Mouse (Mus musculus) kidney, embryonic 15.5 days (tissue): ENCODE measurements around the gene Msl1. TPM values are rescaled to one million over a fixed set of nuclear protein-coding genes. Genes with fewer than 3 reads are reported as not detected.

Experiments used
- ATAC-seq: fragments of 200-750 bp; cut with Nextera tagmentation; replicated peaks from 2 replicates; pipeline ENCODE4 v1.8.0; 2017; ENCODE audit warnings: moderate TSS enrichment; ENCODE audit not compliant: low FRiP score
- H3K27ac ChIP-seq: fragments of 300-500 bp; sonication (generic); 2 replicates; pipeline ENCODE4 v1.5.1; 2015; ENCODE audit warnings: mild to moderate bottlenecking, inconsistent platforms
- H3K27me3 ChIP-seq: fragments of 300-500 bp; sonication (generic); 2 replicates; pipeline ENCODE4 v1.6.1; 2015; ENCODE audit warnings: inconsistent platforms
- H3K36me3 ChIP-seq: fragments of 300-500 bp; sonication (generic); 2 replicates; pipeline ENCODE4 v1.6.1; 2015; ENCODE audit warnings: inconsistent platforms
- H3K4me1 ChIP-seq: fragments of 300-500 bp; sonication (generic); 2 replicates; pipeline ENCODE4 v1.6.1; 2015; ENCODE audit warnings: inconsistent platforms
- H3K4me2 ChIP-seq: fragments of 300-500 bp; sonication (generic); 2 replicates; pipeline ENCODE4 v1.6.1; 2015; ENCODE audit warnings: moderate library complexity, mild to moderate bottlenecking, inconsistent platforms
- H3K4me3 ChIP-seq: fragments of 300-500 bp; sonication (generic); replicated peaks from 2 replicates; pipeline ENCODE4 v1.5.1; 2015; ENCODE audit warnings: mild to moderate bottlenecking, inconsistent platforms
- H3K9ac ChIP-seq: fragments of 300-500 bp; sonication (generic); 2 replicates; pipeline ENCODE4 v1.6.1; 2015; ENCODE audit warnings: mild to moderate bottlenecking, inconsistent platforms
- H3K9me3 ChIP-seq: fragments of 300-500 bp; sonication (generic); replicated peaks from 2 replicates; pipeline ENCODE4 v1.6.1; 2016; ENCODE audit warnings: inconsistent platforms
- WGBS: fragments of 180-500 bp; shearing (Covaris S2); methylation state at CpG from one replicate; pipeline ENCODE4 v1.1.7; 2015; ENCODE audit warnings: mixed read lengths; 5-methylcytosine and 5-hydroxymethylcytosine counted together
- polyA plus RNA-seq: library from polyadenylated mRNA; unstranded; fragments of >200 nt; fragmentation: Nextera tagmentation; extraction: Ambion mirVana; gene quantifications from 2 replicates; pipeline ENCODE4 v1.2.1, GENCODE M21; 2015

The Msl1 gene
- polyA plus RNA-seq: 25.1 and 25.8 TPM in 2 replicates

DNA sequence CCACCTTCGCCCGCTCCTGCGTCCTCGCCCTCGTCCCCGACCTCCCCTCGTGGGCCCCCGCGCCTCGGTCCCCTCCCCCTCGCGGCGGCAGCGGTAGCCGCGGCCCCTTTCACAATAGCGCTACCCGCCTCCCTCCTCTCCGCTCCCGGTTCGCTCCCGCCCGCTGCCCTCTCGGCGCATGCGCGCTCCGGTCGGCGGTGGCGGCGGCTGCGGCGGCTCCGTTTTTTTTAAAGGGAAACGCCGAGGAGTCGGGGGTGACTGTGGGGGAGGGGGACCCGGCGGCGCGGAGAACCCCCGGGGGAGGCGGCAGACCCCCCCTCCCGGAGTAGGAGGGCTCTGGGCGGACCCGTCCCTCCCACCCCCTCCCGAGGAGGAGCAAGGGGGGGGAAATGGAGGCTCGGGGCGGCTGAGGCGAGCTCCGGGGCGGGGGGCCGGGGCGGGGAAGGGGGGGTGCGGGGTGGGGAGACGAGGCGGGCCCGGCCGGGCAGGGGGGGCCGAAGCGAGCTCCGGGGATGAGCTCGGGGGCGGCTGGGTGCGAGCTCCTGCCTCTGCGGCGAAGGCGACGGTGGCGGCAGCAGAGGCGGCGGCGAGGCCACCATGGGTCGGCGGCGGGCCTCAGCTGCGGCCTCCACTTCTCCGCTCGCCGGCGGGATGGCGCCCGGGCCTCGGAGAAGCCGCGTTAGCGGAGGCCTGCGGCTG is at the start of gene Msl1:
Msl1 (plus strand) TSS at position 502 of the 699 bp plus-strand sequence.
- Histone ChIP-seq H3K9me3 (no peaks in the 10 kb centered on the region), H3K9ac (peak within 1 kb of the TSS; percentile 100), H3K4me3 (peak within 1 kb of the TSS; percentile 100), H3K36me3 (peaks cover 23% of the 10 kb centered on the region), H3K27ac (peak within 1 kb of the TSS; percentile 100), H3K4me2 (peak within 1 kb of the TSS; percentile 77), H3K4me1 (peaks cover 43% of the 10 kb centered on the region), H3K27me3 (no peaks in the 10 kb centered on the region)
- peak; percentile 64 for ATAC-seq
- under 1% methylated on average over 69 of the region's 89 CpGs for WGBS

DNA sequence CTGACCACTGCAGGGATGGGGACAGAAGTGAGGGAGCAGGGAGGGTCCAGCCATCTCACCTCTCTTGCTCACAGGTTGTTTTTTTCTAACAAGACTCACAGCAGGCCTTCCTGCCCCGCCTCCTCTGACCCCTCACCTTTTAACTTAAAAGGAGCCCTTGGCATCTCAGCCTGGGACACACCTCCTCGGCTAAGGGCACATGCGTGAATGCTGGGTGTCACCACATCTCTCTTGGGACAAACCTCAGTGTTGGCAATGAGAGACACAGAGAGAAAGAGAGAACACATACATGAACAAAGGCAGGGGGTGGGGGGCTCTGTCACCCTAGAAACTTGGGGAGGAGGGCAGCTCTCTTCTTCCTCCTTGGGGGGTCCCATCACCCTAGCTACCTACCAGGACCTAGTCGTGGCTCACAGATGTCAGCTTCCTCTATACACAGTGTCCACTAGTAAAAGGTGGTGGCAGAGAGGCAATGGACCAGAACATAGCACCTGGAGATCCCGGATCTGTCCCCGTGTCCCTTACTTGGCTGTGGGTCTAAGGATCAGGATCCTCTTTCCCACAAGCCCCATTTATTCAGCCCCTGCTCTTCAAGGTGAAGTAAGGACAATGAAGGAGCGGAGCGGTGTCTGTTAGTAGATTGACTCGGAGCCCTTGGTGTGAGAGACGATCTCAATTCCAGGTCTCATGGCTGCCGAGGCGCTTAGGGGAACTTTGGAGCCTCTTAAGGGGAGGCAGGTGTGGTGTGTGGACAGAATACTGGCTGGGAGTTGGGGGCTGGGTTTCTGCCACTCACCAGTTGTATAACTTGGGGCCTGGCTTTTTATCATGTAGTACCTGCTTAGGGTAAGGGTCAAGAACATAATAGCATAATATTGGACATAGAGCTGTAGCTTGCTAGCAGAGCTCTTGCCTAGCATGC is 49.1 kb upstream of the Msl1 start:
- H3K4me2 ChIP-seq: peak overlapping the region; percentile 59
- H3K4me1 ChIP-seq: peaks cover 93% of the 10 kb centered on the region
- H3K36me3 ChIP-seq: no peaks in the 10 kb centered on the region
- ATAC-seq: no peak
- no peaks in the 10 kb centered on the region for H3K9me3 ChIP-seq
- peak overlapping the region; percentile 85 for H3K27ac ChIP-seq
- no peaks in the 10 kb centered on the region for H3K27me3 ChIP-seq
- H3K4me3 ChIP-seq: 0 out of 2 replicates have a peak overlapping the region, but pooled peaks have one; percentile 28
- no peak overlapping the region for H3K9ac ChIP-seq
- WGBS: 45% methylated on average over 12 of the region's 12 CpGs

DNA sequence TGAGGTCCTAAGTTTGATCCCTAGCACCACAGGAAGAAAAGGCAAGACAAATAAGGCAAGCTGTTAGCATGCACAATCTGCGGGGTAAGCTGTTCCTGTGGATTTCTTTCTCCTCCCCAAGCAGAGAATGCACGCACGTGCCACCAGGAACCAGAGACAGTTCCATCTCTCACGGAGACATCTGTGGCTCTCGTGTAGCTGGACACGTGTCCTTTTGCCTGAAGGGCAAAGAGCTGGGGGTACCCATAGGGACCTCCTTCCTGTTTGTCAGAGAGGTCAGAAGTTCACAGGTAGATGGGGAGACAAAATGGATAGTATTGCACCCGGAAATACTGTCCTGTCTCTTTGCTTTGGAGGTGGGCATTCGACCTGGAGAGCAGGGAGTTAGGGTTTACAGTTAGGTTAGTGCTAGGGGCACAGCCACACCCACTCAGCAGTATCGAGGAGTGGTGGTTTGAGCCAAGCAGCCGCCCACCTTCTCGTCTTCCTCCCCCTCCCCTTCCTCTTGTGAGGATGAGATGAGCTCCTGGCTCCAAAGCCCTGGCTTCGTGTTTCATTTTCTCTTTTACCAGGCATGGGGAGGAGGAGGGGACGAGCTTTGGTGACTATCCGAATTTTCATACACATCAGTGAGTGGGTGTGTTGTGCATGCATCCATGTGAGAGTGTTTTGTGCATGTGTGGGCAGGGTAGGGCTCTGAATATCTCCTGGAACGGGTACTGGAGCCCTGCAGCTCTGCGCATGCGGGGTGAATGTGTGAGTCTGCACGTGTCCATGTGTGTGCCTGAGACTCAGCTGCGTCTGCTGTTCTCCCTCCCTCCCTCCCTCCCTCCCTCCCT is 48.2 kb upstream of the Msl1 start:
- no peaks in the 10 kb centered on the region for H3K9me3 ChIP-seq
- ATAC-seq: peak; percentile 57
- no peaks in the 10 kb centered on the region for H3K36me3 ChIP-seq
- H3K27ac ChIP-seq: peak overlapping the region; percentile 85
- H3K9ac ChIP-seq: 0 out of 2 replicates have a peak overlapping the region, but pooled peaks have one; percentile 14
- H3K27me3 ChIP-seq: no peaks in the 10 kb centered on the region
- 5% methylated on average over 19 of the region's 19 CpGs for WGBS
- peak overlapping the region; percentile 59 for H3K4me2 ChIP-seq
- H3K4me3 ChIP-seq: peak overlapping the region; percentile 28
- peaks cover 99% of the 10 kb centered on the region for H3K4me1 ChIP-seq

DNA sequence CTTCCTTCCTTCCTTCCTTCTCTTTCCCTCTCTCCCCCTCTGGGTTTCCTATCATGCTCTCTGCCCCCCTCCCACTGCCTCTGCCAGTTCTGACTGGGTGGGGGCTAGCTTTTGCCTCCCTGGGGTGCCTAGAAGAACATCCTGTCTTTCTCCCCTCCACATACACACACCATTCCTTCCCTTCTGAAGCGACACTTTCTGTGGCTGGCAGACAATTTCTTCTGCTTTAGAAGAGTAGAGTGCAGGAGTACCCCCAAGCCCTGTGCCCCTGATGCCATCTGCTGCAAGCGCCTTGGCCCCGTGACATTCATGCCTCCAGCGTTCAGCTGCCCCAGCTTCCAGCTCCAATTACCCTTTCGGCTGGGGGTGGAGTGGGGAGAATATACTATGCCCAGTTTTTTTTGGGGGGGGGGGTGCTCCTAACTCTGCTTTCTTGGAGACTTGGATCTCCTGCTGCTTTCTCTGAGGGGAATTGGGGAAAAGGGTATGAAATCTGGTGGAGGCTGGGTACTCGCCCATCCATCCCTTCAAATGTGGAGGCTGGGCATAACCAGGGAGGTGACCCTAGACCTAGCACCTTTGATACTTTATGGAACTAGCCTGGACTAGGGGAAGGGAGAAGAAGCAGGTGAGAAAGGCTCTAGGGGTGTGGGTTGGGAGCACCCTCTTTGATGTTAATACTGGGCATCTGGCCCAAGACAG is 47.4 kb upstream of the Msl1 start:
- peak overlapping the region; percentile 88 for H3K27ac ChIP-seq
- H3K4me3 ChIP-seq: peak overlapping the region; percentile 1; the same call in 1 of the 2 replicates
- H3K36me3 ChIP-seq: no peaks in the 10 kb centered on the region
- WGBS: 24% methylated on average over 6 of the region's 6 CpGs
- peaks cover 99% of the 10 kb centered on the region for H3K4me1 ChIP-seq
- H3K4me2 ChIP-seq: peak overlapping the region; percentile 34
- no peaks in the 10 kb centered on the region for H3K27me3 ChIP-seq
- H3K9ac ChIP-seq: peak overlapping the region; percentile 26; the same call in 1 of the 2 replicates
- no peaks in the 10 kb centered on the region for H3K9me3 ChIP-seq
- no peak for ATAC-seq

DNA sequence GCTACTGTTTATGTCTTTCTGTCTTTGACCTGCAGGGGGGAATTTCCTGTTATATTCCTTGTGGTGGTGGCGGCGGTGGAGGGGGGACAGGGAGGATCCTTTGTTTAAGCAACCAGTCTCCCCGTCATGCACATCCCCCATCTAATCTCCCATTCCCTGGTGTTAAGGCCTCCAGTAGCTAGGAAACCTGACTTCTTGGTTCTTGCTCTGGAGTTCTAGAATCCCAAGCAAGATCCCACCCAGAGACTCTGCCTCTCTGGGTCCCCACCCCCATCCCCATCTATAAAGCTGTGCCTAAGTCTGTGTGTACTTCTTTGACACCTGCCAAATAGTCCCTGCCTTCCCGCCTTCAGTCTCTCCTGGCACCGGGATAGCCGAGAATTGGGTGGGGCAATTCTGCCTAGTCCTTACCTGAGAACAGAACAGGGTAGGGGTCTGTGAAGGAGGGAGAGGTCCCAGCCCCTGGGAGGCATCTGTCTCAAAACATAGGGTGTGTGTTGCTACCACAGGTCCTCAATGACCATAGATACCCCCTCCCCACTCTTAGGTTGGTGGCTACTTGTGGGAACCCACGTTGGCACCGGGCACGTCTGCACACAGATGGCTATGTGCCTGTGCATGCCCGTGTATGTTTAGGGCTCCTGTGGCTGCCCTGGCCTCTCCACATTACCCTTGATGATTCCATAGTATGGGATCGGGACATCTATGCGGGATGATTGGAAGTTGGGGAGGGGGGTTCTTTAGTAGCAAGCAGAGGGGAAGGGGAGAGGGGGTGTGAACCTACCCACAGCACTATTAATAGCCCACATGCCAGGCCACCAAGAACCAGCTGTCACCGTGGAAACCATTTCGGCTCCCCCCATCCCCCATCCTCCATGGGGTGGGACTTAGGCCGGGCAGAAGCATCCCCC is 46.6 kb upstream of the Msl1 start:
- H3K27ac ChIP-seq: peak overlapping the region; percentile 88
- ATAC-seq: no peak
- H3K9ac ChIP-seq: peak overlapping the region; percentile 26; the same call in 1 of the 2 replicates
- no peaks in the 10 kb centered on the region for H3K9me3 ChIP-seq
- WGBS: 35% methylated on average over 15 of the region's 15 CpGs
- H3K4me3 ChIP-seq: no peak overlapping the region
- H3K27me3 ChIP-seq: no peaks in the 10 kb centered on the region
- H3K4me2 ChIP-seq: peak overlapping the region; percentile 34
- H3K4me1 ChIP-seq: peaks cover 99% of the 10 kb centered on the region
- peaks cover 7% of the 10 kb centered on the region for H3K36me3 ChIP-seq

DNA sequence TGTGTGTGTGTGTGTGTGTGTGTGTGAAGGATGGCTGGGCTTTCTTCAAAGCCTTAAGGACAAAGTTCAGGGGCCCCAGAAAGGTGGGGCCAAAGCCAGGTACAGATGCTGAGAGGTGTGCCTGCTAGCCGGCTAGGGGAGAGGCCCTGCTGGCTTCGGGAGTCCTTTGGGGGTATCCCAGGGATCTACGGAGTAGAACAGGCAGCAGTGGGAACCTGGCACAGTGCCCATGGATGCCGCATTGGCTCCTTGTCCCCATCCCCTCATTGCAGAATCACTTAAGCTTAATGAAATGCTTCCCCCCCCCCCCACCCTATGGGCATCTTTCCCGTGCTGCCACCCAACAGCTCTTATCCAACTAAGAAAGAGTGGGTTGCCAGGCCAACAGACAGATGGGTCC is 45.6 kb upstream of the Msl1 start:
- Histone ChIP-seq H3K4me3 (no peak overlapping the region), H3K27ac (peak overlapping the region; percentile 76), H3K9me3 (no peaks in the 10 kb centered on the region), H3K9ac (no peak overlapping the region), H3K36me3 (peaks cover 14% of the 10 kb centered on the region), H3K4me1 (peaks cover 99% of the 10 kb centered on the region), H3K4me2 (peak overlapping the region; percentile 34; the same call in 1 of the 2 replicates), H3K27me3 (no peaks in the 10 kb centered on the region)
- ATAC-seq: no peak
- 63% methylated on average over 5 of the region's 5 CpGs for WGBS

DNA sequence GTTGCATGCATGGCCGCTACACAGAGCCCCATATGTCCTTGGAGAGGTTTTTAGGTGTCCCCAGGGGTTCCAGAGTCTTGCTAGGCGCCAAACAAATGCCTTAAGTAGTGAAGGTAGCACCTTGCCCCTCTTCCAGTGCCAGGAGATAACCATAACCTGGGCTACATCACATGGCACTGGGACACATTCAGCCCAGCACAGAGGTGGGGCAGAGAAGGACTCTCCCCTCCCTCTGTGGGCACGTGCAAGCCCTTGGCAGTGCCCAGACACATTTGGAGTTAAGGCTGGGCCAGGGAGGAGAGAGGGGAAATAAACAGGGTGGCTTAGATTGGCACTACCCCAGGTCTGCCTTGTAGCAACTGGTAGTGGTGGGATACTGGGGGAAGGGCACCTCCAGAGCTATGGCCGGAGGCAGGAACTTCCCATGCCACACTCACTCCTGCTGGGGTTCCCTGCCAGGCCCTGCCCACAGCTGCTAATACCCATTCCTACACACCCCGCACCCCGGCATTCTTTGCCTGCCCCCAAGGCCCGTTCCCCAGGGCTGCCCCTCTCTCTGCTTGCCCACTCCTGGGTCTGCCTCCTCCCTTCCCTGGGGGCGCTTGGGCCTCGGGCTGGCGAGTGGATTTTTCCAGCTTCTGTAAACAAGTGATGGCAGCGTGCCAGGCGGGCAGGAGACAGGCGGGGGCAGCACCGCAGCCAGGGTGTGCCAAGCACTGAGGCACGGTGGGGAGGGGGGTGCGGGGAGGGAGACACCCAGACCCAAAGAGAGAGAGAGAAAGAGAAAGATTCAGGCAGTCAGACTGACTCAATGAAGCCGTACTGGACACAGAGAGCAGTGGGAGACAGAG is 44.7 kb upstream of the Msl1 start:
- peak overlapping the region; percentile 76 for H3K27ac ChIP-seq
- peaks cover 94% of the 10 kb centered on the region for H3K4me1 ChIP-seq
- ATAC-seq: peak; percentile 20; the same call in 1 of the 2 replicates
- no peaks in the 10 kb centered on the region for H3K9me3 ChIP-seq
- H3K4me3 ChIP-seq: no peak overlapping the region
- H3K4me2 ChIP-seq: peak overlapping the region; percentile 35
- H3K36me3 ChIP-seq: peaks cover 19% of the 10 kb centered on the region
- 0 out of 2 replicates have a peak overlapping the region, but pooled peaks have one; percentile 8 for H3K9ac ChIP-seq
- 29% methylated on average over 16 of the region's 17 CpGs for WGBS
- no peaks in the 10 kb centered on the region for H3K27me3 ChIP-seq

DNA sequence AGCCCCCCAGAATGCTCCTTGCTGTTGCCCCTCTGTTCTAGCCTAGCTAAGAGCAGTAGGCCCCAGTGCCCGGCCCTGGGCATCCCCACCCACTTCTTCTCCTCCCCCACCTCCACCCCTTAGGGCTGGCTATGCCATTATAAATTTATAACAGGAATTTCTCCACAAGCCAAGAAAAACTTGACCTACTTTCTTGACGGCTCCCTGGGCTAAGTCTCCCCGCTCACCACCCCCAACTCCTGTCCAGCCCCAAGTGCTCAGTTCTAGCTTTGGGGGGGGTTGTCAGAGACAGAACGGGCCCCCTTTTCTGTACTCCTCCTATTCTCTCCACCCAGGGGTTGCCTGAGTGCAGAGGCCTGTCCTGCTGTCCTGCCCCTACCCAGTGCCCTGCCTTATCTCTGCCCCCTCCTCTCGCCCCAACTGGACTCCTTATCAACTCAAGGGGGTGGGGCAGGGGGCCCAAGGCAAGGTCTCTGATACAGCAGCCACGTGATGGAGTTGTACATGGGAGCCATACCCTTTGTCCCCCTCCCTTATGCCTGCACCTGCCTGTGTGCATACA is 44.0 kb upstream of the Msl1 start:
- peaks cover 25% of the 10 kb centered on the region for H3K36me3 ChIP-seq
- ATAC-seq: peak; percentile 10; the same call in 1 of the 2 replicates
- H3K27ac ChIP-seq: peak overlapping the region; percentile 76
- 27% methylated on average over 6 of the region's 6 CpGs for WGBS
- H3K4me2 ChIP-seq: peak overlapping the region; percentile 35
- H3K9ac ChIP-seq: 0 out of 2 replicates have a peak overlapping the region, but pooled peaks have one; percentile 31
- H3K4me3 ChIP-seq: no peak overlapping the region
- H3K9me3 ChIP-seq: no peaks in the 10 kb centered on the region
- no peaks in the 10 kb centered on the region for H3K27me3 ChIP-seq
- peaks cover 92% of the 10 kb centered on the region for H3K4me1 ChIP-seq

DNA sequence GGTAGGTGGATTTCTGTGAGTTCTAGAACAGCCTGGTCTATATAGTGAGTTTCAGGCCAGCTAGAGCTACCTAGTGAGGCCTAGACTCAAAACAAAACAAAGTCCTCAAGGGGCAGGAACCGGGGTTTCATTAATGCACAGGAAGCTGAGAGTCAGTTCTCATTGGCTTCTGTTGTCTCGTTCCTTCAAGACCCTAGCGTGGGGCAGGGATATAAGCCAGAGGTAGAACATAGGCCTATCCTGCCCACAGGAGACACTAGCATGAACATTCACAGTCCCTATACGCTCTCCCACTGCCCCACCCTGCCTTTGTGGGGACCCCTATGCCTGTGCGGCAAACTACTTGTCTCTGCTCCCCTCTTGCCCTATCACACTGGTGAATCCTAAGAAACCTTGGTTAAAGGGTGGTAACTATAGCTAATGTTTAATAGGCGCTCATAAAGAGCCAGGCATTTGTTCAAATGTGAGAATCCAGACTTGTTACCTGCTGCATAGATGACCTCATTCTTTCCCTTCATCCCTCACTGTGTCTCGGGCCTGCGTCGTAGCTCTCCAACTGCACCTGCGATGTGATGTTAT is 42.7 kb upstream of the Msl1 start:
- Histone ChIP-seq H3K9me3 (no peaks in the 10 kb centered on the region), H3K4me1 (peaks cover 79% of the 10 kb centered on the region), H3K36me3 (peaks cover 39% of the 10 kb centered on the region), H3K4me3 (no peak overlapping the region), H3K4me2 (no peak overlapping the region), H3K27ac (peak overlapping the region; percentile 69), H3K27me3 (no peaks in the 10 kb centered on the region), H3K9ac (0 out of 2 replicates have a peak overlapping the region, but pooled peaks have one; percentile 2)
- 80% methylated on average over 10 of the region's 10 CpGs for WGBS
- no peak for ATAC-seq
